Mouse (Mus musculus): ENCODE results near the gene Gemin7.
"Not testable (repeated sequence)": the region's sequence is repeated elsewhere in the genome, so short reads cannot be mapped to it uniquely, and the experiment has no call there.

Gene Gemin7

GRCm38 (mm10) chr7:19577141-19577852, at the start of gene Gemin7, which contains the start of gene Zfp296:
Gene Gemin7, minus strand, starts transcription at chr7:19577595.
Gene Zfp296, plus strand, starts transcription at chr7:19577287.
- in situ Hi-C loops (cut with MboI, MseI): no loop called here

GRCm38 (mm10) chr7:19623433-19623832, 46.0 kb upstream of the Gemin7 start:
- in situ Hi-C loops (cut with MboI, MseI): no loop called here

- in situ Hi-C loops (cut with MboI, MseI): no loop called here
These were observed 44.8 kb upstream of the Gemin7 start for GRCm38 (mm10) chr7:19622241-19622640.

- in situ Hi-C loops (cut with MboI, MseI): no loop called here
These were observed 43.4 kb upstream of the Gemin7 start for GRCm38 (mm10) chr7:19620811-19621210.

GRCm38 (mm10) chr7:19619004-19619801, 41.8 kb upstream of the Gemin7 start:
- in situ Hi-C loops (cut with MboI, MseI): no loop called here

- in situ Hi-C loops (cut with MboI, MseI): no loop called here
These were observed 37.7 kb upstream of the Gemin7 start for GRCm38 (mm10) chr7:19615036-19615577.

- in situ Hi-C loops (cut with MboI, MseI): no loop called here
These were observed 33.6 kb upstream of the Gemin7 start for GRCm38 (mm10) chr7:19610969-19611368.

- in situ Hi-C loops (cut with MboI, MseI): no loop called here
These were observed 32.4 kb upstream of the Gemin7 start for GRCm38 (mm10) chr7:19609641-19610332.

GRCm38 (mm10) chr7:19607291-19607690, 29.9 kb upstream of the Gemin7 start:
- in situ Hi-C loops (cut with MboI, MseI): no loop called here

- in situ Hi-C loops (cut with MboI, MseI): not testable (repeated sequence)
These were observed 27.3 kb upstream of the Gemin7 start for GRCm38 (mm10) chr7:19604606-19605214.

- in situ Hi-C loops (cut with MboI, MseI): no loop called here
These were observed 26.6 kb upstream of the Gemin7 start, which contains the start of gene Clasrp for GRCm38 (mm10) chr7:19603849-19604605. Gene Clasrp, minus strand, starts transcription at chr7:19604486.

GRCm38 (mm10) chr7:19603055-19603454, 25.7 kb upstream of the Gemin7 start:
- in situ Hi-C loops (cut with MboI, MseI): no loop called here

GRCm38 (mm10) chr7:19600562-19600961, 23.2 kb upstream of the Gemin7 start:
- in situ Hi-C loops (cut with MboI, MseI): no loop called here

GRCm38 (mm10) chr7:19593061-19593730, 15.8 kb upstream of the Gemin7 start:
- in situ Hi-C loops (cut with MboI, MseI): no loop called here

GRCm38 (mm10) chr7:19589917-19590316, 12.5 kb upstream of the Gemin7 start:
- in situ Hi-C loops (cut with MboI, MseI): no loop called here

GRCm38 (mm10) chr7:19589207-19589606, 11.8 kb upstream of the Gemin7 start:
- in situ Hi-C loops (cut with MboI, MseI): no loop called here

GRCm38 (mm10) chr7:19586269-19586668, 8.9 kb upstream of the Gemin7 start:
- in situ Hi-C loops (cut with MboI, MseI): no loop called here

- in situ Hi-C loops (cut with MboI, MseI): no loop called here
These were observed 3.2 kb upstream of the Gemin7 start for GRCm38 (mm10) chr7:19580634-19581033.

GRCm38 (mm10) chr7:19579751-19580150, 2.4 kb upstream of the Gemin7 start:
- in situ Hi-C loops (cut with MboI, MseI): no loop called here

GRCm38 (mm10) chr7:19578436-19578835, 1.0 kb upstream of the Gemin7 start:
- in situ Hi-C loops (cut with MboI, MseI): no loop called here

Measured in T-helper 2 cell (primary cell).